Mouse (Mus musculus) C2C12 (cell line): ENCODE data around the gene Sfxn2.

Experiments
- CTCF ChIP-seq: IDR thresholded peaks from one replicate; pipeline ENCODE4 v1.5.1; 2011; ENCODE audit not compliant: control insufficient read depth, insufficient read depth, insufficient read length
- MAX ChIP-seq: IDR thresholded peaks from one replicate; pipeline ENCODE4 v1.6.1; 2011; ENCODE audit warnings: mild to moderate bottlenecking, control low read depth
- MYOD1 ChIP-seq: IDR thresholded peaks from one replicate; pipeline ENCODE4 v1.6.1; 2011; ENCODE audit warnings: low read depth; ENCODE audit not compliant: control insufficient read depth, insufficient read length
- MYOG ChIP-seq: IDR thresholded peaks from one replicate; pipeline ENCODE4 v1.6.1; 2011; ENCODE audit not compliant: control insufficient read depth, insufficient read length; ENCODE audit errors: extremely low read depth
- USF1 ChIP-seq: IDR thresholded peaks from one replicate; pipeline ENCODE4 v1.6.1; 2011; ENCODE audit warnings: low read depth, mild to moderate bottlenecking, control low read depth, moderate library complexity

GRCm38 (mm10) chr19:46631637-46632036 is 58.5 kb downstream of the Sfxn2 start:
- TF ChIP-seq CTCF (no peak), MYOG (no peak), USF1 (no peak), MYOD1 (no peak), MAX (no peak)
